Mouse (Mus musculus) C2C12 (cell line): ENCODE measurements around the gene Agpat2.

Experiments used
- CEBPB ChIP-seq: IDR thresholded peaks from one replicate; pipeline ENCODE4 v1.6.1; 2011; ENCODE audit warnings: low read depth, mild to moderate bottlenecking, control low read depth, moderate library complexity
- CTCF ChIP-seq: IDR thresholded peaks from one replicate; pipeline ENCODE4 v1.5.1; 2011; ENCODE audit not compliant: control insufficient read depth, insufficient read depth, insufficient read length
- MYOD1 ChIP-seq: IDR thresholded peaks from one replicate; pipeline ENCODE4 v1.6.1; 2011; ENCODE audit warnings: low read depth; ENCODE audit not compliant: control insufficient read depth, insufficient read length
- USF1 ChIP-seq: IDR thresholded peaks from one replicate; pipeline ENCODE4 v1.6.1; 2011; ENCODE audit warnings: low read depth, mild to moderate bottlenecking, control low read depth, moderate library complexity

DNA sequence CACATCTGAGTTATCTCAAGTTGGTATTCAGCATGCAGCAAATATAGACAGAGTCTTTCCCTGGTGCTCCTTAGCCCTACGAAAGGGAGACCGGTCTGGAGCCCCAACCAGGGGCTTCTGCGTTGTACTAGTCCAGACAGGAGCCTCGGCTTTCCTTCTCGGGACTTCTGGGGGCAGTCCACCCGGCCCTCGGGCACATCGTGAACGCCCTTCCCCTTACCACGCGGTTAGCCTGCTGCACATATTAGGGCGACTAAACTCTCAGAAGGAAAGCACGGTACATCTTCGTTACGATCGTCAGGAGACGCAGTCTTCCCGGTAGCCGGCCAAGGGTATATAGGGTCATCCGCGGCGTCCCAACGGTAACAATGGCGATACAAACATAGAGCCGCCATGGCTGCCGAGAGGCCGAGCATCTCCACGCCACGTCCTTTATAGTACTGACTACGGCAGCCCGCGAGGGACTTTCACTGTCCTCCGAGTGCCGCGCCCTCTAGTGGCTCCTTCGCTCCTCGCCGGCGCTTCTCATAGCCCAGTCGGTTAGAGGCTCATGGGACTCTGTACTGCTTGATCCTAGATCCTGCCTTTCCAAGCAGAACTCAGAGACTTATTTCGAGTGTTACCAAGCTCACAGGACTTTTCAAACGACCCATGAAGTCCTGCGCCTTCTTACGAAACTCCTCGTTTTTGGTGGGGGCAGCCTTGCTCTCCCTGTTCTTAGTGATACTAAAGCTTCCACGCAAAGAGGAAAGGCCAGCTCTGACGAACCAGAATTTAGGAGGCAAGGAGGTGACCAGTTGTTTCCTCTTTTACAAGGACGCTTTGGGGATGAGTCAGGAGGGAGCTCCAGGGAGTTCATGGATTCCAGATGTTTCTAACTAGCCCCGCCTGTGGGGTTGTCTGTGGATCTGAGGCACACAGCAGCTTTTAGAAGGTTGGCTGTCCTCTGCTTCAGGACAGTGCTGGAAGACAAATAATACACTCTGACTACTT lies 35.9 kb upstream of the Agpat2 start:
- TF ChIP-seq USF1 = no peak
- TF ChIP-seq CTCF = peak; percentile 94
- TF ChIP-seq CEBPB = no peak
- TF ChIP-seq MYOD1 = no peak
